Mouse (Mus musculus): ENCODE measurements around the gene Lemd2.
"Not testable (repeated sequence)": the region's sequence is repeated elsewhere in the genome, so short reads cannot be mapped to it uniquely, and the experiment has no call there.

Lemd2 gene

GRCm38 (mm10) chr17:27204075-27204909 is at the start of gene Lemd2:
TSS of gene Lemd2 (minus strand) at chr17:27204469.
- DNase-seq = peak; percentile 90 to 91

GRCm38 (mm10) chr17:27251150-27251549 is 46.9 kb upstream of the Lemd2 start:
- no peak for DNase-seq

GRCm38 (mm10) chr17:27250461-27250860 is 46.2 kb upstream of the Lemd2 start:
- DNase-seq = no peak

GRCm38 (mm10) chr17:27249073-27249472 is 44.8 kb upstream of the Lemd2 start:
- DNase-seq = no peak

DNA sequence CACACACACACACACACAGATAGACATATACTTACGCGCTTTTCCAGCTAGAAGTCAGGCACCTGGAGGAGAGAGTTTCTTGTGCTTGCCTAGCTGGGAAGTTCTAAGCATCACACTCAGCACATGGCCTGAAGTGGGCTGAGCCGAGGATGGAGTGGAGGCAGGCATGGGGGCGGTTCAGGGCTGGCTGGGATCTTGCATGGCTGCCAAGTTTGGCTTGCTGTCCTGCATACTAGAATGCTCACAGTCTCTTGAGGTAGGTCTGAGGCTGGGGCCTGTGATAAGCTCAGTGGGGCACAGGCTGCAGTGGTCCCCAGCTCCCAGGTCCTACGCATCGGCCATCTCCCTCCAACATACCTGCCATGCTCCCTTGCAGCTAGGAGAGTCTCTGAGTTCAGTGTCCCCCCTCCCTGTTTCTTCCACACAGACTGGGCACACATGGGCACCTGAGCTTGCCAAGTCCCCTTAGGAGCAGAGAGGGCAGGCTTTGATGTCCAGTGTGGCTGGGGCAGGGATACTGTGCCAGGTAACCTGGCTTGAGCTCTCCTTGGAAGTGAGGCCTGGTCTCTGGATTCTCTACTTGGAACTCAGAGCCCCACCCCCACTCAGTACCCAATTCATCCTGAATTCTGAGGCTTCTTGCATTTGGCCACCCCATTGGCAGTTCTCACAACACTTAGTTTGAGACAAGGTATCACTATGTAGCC is 43.6 kb upstream of the Lemd2 start:
- no peak for DNase-seq

DNA sequence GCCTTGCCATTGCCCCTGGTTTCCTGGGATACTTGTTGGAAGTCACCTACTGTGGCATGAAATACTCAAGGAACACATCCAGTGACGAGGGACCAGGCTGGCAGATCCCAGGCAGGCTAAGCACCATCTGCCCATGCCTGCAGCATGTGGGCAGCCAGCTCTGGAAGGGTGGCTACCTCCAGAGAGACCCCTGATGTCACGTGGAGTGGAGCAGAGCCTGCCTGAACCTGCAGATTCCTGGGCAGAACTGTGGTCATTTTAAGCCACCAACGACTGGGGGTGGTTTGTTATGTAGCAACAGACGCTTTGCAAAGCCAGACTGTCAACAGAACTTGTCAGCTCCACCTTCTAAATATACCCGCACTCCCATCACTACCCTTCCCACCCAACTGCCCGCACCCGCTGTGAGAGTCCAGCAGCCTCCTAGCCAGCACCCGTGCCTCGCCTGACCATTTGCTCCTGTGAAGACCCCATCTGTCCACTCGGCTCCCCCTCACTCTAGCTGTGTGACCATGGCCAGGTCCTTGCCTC is 41.6 kb upstream of the Lemd2 start:
- DNase-seq = no peak

DNA sequence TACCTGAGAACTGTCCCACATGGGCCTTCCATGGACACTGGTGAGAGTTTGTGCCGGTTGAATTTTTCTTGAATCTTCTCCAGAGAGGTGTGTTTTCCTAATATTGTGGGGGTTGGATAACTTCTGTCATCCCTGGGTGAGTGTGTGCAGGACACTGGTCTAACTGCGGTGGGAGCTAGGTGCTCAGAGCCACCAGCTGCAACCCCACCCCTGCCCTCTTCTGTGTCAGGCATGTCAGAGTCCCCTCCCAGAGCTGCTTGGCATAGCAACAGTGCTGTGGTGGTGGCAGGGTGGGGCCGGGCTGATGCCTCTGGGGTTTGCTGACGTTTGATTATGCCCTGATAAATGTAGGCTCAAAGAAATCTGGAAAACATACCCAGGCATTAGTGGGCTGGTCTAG is 40.6 kb upstream of the Lemd2 start:
- DNase-seq = no peak

- no peak for DNase-seq
These were observed 38.2 kb upstream of the Lemd2 start for GRCm38 (mm10) chr17:27242194-27243189.

GRCm38 (mm10) chr17:27240556-27241457 is 36.5 kb upstream of the Lemd2 start:
- no peak for DNase-seq

GRCm38 (mm10) chr17:27239941-27240340 is 35.7 kb upstream of the Lemd2 start:
- no peak for DNase-seq

DNA sequence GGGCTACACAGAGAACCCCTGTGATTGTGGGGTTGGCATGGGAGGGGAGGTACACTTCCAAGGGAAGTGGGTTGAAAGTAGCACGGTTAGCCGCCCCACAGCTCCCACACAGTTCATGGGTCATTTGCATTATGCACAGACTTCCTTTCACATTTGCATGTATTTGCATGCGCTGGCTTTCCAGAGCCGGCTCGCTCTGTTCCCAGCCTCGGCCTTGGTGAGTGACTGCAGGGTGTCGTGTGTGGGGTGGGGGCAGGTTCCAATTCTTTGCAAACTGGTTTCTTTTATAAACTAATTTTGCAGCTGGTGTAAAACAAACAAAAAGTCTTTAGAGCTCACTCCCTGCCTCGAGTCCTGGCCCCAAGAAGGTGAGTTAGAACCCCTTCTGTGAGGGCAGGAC is 34.4 kb upstream of the Lemd2 start:
- DNase-seq = no peak

- DNase-seq = no peak
These were observed 33.5 kb upstream of the Lemd2 start for GRCm38 (mm10) chr17:27237731-27238130.

- DNase-seq = no peak
These were observed 29.0 kb upstream of the Lemd2 start for GRCm38 (mm10) chr17:27233298-27233697.

GRCm38 (mm10) chr17:27232176-27232575 is 27.9 kb upstream of the Lemd2 start:
- DNase-seq = no peak

DNA sequence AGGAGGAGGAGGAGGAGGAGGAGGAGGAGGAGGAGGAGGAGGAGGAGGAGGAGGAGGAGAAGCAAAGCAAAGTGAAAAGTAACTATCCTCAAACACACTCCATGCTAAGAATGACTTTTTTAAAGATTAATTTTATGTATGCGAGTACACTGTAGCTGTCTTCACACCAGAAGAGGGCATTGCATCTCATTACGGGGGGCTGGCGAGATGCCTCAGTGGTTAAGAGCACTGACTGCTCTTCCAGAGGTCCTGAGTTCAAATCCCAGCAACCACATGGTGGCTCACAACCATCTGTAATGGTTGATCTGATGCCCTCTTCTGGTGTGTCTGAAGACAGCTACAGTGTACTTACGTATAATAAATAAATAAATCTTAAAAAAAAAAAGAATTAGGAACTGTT is 27.3 kb upstream of the Lemd2 start:
- not testable (repeated sequence) for DNase-seq

- DNase-seq = no peak
These were observed 26.9 kb upstream of the Lemd2 start for GRCm38 (mm10) chr17:27231146-27231503.

GRCm38 (mm10) chr17:27230455-27231145 is 26.3 kb upstream of the Lemd2 start:
- no peak for DNase-seq

GRCm38 (mm10) chr17:27229710-27230454 is 25.6 kb upstream of the Lemd2 start:
- no peak for DNase-seq

GRCm38 (mm10) chr17:27228216-27228915 is 24.1 kb upstream of the Lemd2 start:
- no peak for DNase-seq

- no peak for DNase-seq
These were observed 23.0 kb upstream of the Lemd2 start for GRCm38 (mm10) chr17:27227258-27227657.
